Mouse (Mus musculus) CD8-positive naive resting alpha-beta T cell, adult 2 months (primary cell): ENCODE measurements around the gene Myo3b.

Experiments used
- DNase-seq, 2 experiments: peaks; one replicate each; pipeline ENCODE4 v3.0.0; 2022; ENCODE audit warnings: low read depth in 2 of 2, low spot score in 2 of 2

The Myo3b gene

DNA sequence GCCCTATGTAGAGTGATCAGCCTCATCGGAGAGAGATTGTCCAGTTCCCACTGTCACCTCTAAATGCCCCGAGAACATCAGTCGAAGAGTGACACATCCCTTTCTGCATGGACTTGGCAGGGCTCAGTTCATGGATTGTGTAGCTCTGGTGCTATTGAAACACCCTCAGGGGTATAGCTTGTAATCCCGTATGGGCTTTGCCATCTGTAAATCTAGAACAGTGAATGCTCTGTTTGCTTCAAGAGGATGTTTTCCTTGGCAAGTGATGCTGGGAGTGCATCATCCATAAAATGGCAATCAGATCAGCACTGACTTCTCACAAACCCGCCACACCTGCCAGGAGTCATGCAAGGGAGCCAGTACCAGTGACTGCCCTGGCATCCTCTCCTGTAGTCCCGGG, 380.4 kb downstream of the Myo3b start:
- no peak for DNase-seq

DNA sequence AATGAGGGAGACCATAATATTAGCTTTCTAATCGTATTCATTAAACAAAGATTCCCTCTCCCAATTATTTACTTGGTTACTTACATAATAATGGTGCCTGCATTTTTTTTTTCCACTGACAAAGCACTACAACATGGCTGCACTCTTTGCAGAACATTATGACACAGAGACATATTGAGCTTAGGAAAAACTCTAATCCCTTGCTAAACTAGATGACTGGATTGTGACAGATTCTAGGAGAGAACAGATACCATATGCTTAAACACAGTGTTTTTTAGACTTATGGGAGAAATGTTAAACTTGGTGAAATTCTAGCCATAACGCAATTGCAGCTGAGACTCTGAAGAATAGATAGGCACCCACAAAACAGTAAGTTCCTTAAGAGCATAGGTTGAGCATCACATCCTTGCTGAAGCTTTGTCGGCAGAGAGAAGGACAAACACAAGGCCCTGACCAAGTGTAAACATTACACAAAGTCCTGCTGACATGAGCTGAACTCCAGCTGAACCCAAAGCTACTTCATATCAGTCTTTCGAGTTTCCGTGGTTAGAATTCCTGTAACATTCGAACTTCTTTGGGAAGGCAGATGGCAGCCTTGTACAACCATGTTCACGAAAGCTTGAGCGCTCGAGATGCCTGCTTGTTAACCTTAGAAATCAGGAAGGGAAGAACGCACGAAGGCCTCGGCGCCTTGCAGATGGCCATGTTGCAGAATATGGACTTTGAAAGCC, 382.4 kb downstream of the Myo3b start:
- DNase-seq = no peak

DNA sequence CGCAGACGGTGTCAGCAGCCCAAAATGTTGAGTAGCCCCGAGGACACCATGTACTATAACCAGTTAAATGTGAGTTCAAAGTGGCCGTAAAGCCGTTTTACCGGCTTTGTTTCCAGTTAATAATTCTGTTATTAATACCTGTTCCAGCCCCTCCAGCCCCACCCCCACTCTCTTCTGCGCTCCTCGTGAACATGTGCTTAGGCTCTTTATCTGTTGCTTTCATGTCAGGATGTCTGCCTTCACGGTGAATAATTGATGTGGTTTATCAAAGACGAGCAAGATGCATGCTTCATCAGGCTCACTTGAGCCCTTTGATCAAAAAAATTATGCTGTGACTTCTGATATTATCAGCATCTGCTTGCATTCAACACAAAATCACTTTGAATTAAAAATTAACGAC, 386.7 kb downstream of the Myo3b start:
- DNase-seq = peak; percentile 15 to 38

DNA sequence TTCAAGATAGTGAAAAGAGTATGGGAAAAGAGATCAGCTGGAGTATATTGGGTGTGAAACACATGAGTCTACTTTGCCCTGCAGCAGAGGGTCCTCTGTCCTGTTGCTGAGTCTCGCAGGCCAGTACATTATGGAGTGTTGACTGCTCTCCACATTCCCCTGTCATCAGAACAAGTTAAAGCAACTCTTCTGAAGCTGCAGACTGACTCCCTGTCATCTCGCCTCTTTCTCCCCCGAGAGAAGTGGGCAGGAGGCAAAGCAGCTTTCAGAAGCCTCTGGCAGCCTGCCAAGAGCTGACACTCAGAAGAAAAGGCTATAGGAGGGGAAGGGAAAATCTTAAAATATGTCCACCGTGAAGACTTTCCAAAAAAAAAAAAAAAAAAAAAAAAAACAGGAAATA, 404.1 kb downstream of the Myo3b start:
- DNase-seq = no peak

DNA sequence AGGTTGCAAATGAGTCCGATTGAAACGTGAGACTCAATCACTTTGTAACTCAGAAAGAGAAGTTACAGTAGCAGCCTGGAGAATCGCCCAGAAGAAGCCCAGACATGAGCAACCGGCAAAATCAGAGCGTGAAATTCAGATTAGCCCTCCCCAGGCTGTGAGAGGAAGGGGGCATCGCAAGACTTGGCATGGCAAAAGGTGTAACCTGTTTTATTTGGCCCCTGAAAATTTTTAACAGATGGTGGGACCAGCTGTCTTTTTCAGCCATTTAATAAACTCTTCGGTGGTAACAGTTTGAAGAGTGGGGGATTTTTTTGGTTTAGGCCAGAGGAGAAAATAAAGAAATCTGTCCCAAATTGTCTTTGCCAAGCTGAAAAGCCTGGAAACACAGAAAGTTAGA, 405.2 kb downstream of the Myo3b start:
- no peak for DNase-seq

DNA sequence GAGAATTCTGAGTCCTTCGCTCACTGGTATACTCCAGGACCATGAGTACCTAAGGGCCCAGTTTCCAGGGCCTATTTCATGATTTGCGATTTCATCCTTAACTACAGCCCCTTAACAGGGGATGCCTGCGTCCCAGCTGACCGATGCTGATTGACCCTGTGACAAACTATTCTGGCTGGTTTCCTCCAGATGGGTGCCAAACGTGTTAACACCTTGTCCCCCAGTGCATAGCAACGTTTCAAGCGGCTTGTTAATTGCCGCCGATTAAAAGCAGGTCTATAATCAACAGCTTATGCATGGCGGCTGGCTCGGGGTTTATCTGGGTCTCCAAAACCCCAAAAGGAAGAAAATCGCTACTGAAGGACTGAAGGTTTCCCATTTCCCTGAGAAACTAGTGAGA, 417.3 kb downstream of the Myo3b start:
- DNase-seq = no peak

GRCm38 (mm10) chr2:70463606-70464005, 424.7 kb downstream of the Myo3b start:
- no peak for DNase-seq

DNA sequence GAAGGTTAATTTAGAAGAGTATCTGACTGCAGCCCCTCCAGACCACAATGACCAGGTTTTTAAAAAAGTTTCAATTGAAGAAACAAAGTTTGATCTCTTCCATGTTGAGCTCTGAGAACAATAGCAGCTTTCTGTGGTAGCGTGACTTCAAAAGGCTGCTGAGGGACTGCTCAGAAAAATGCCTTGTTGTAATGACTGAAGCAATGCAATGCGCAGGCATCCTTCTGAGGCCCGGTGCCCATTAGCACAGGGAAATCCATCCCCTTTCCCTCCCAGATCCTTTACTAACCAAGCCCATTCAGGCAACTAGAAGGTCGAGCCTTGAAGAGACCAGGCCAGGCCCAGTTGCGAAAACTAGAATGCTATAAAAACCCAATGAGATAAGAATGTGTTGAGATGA, 432.2 kb downstream of the Myo3b start:
- no peak for DNase-seq

- no peak for DNase-seq
Observed at GRCm38 (mm10) chr2:70471861-70472620, 433.1 kb downstream of the Myo3b start.
